Mouse (Mus musculus): ENCODE measurements around the gene Rora.

The Rora gene

DNA sequence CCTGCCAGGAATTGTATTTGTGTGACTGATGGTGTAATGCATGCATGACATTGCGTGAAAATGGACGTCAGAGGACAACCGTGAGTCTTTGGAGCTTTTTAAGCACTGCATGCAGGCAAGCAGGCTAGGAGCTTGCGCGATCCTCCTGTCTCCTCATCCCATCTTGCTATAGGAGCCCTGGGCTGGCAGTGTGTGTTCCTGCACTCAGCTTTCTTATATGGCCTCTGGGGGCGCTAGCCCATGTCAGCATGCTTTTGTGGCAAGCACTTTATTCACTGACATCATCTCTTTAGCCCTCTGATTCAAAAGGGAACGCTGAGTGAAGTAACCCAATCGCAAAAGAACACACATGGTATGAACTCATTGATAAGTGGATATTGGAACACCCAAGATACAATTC, 105.7 kb downstream of the Rora start:
- DNase-seq (ENCODE audit: low spot score in 2 of 2), result no peak

GRCm38 (mm10) chr9:68760329-68760728, 106.7 kb downstream of the Rora start:
- DNase-seq (ENCODE audit: low spot score in 2 of 2), result no peak

DNA sequence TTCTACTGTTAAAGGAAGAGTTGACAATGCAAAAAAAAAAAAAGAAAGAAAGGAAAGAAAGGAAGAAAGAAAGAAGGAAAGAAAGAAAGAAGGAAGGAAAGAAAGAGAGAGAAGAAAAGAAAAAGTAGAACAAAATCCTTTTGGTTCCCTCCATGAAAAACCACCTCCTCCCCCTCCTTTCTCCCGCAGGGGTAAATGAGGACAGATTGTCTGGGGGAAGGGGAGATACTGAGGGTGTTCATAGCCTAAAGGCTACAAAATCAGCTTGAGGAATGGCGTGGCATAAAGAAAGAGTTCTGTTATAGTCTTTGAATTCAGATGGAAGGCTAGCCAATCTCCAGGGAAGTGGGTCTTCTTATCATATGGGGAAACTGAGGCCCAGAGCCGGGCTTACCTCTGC, 107.3 kb downstream of the Rora start:
- DNase-seq (ENCODE audit: low spot score in 2 of 2), result no peak

GRCm38 (mm10) chr9:68761672-68762071, 108.1 kb downstream of the Rora start:
- DNase-seq (ENCODE audit: low spot score in 2 of 2), result no peak

DNA sequence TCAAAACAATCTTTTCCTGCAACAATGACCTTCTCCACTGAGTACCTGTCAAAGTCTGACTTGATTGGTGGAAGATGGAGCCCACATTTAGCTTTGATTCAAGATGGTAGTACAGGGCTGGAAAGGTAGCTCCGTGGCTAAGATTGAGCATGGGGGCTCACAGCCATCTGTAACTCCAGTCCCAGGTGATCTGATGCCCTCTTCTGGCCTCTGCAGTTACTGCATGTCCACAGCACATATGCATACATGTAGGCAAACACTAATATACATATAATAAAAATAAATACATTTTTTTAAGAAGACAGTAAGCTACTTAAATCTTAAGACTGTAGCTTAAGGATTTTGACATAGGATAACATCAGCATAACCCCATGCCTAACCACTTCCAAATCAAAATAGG, 112.0 kb downstream of the Rora start:
- no peak for DNase-seq (ENCODE audit: low spot score in 2 of 2)

- no peak for DNase-seq (ENCODE audit: low spot score in 2 of 2)
Measured at GRCm38 (mm10) chr9:68769638-68770037, 116.1 kb downstream of the Rora start.

DNA sequence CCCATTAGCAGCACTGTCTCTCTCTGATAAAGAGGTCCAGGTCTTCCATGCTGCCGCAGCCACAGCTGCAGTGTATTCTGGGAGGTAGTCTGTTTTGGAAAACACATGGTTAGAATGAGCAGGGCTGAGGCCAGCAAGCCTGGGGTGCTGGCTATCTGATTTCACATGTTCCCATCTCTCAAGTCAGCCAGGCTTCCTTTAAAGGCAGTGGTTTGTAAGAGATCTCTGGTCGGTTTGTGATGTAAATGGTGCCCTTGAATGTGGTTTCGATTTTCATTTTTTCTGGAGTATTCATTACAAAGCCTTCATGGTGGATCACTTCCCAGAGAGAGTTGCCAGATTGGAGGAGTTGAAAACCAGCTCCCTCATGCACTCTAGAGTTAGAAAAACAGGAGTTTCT, 117.8 kb downstream of the Rora start:
- no peak for DNase-seq (ENCODE audit: low spot score in 2 of 2)

GRCm38 (mm10) chr9:68773770-68774169, 120.2 kb downstream of the Rora start:
- DNase-seq (ENCODE audit: low spot score in 2 of 2), result no peak

- peak; percentile 35 to 54 for DNase-seq (ENCODE audit: low spot score in 2 of 2)
Measured at GRCm38 (mm10) chr9:68782011-68782410, 128.4 kb downstream of the Rora start.

- DNase-seq (ENCODE audit: low spot score in 2 of 2), result no peak
Measured at GRCm38 (mm10) chr9:68782604-68783003, 129.0 kb downstream of the Rora start.

DNA sequence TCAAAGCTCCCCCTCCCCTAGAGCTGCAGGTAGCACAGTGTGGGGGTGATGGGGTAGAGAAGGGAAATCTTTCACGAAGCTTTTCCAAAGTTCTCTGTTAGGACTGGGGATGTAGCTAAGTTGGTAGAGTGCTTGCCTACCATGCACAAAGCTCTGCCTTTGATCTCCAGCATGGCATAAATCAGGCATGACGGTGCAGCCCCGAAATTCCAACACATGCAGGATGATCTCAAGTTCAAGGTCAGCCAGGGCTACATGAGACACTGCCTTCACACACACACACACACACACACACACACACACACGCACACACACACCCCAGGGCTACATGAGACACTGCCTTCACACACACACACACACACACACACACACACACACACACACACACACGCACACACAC, 129.7 kb downstream of the Rora start:
- DNase-seq (ENCODE audit: low spot score in 2 of 2), result no peak

- no peak for DNase-seq (ENCODE audit: low spot score in 2 of 2)
Measured at GRCm38 (mm10) chr9:68786614-68787293, 133.2 kb downstream of the Rora start.

DNA sequence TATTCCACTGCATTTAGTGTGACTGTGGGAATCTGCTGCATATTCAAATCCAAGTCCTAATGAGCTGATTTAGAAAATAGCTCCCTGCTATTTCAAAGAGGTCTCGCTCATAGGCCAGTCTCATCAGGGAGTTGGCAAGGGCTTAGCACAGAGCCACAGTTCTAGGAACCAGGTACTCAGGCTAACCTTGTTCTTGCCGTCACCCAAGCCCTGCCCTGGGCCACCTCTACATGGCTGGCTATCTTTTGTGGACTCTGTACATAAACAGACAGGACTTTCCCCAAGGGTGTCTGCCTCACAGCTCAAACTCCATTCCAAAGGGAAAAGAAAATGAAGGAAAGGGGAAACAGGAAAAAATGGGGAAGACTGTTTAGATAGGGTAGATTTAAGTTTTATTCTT, 134.1 kb downstream of the Rora start:
- no peak for DNase-seq (ENCODE audit: low spot score in 2 of 2)

- no peak for DNase-seq (ENCODE audit: low spot score in 2 of 2)
Measured at GRCm38 (mm10) chr9:68790922-68791321, 137.3 kb downstream of the Rora start.

GRCm38 (mm10) chr9:68791982-68792540, 138.5 kb downstream of the Rora start:
- DNase-seq (ENCODE audit: low spot score in 2 of 2), result no peak

DNA sequence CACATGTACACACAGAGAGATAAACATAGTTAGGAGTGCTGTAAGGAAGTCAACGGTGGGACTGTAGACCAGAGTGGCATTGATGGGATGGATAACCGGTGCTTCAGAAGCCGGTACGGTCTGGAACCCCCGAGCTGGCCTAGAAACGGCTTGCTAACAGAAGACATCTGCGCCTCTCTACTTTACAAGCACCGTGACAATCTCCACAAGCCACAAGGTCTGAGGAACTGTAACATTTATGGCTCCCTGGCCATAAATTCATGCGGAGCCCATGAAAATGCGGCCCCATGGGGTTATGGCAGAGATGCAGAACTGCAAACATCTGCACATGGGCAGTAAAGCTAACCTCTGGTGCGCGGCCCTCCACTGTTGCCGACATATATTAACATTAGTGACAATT, 141.7 kb downstream of the Rora start:
- no peak for DNase-seq (ENCODE audit: low spot score in 2 of 2)

GRCm38 (mm10) chr9:68798221-68798620, 144.6 kb downstream of the Rora start:
- DNase-seq (ENCODE audit: low spot score in 2 of 2), result no peak

DNA sequence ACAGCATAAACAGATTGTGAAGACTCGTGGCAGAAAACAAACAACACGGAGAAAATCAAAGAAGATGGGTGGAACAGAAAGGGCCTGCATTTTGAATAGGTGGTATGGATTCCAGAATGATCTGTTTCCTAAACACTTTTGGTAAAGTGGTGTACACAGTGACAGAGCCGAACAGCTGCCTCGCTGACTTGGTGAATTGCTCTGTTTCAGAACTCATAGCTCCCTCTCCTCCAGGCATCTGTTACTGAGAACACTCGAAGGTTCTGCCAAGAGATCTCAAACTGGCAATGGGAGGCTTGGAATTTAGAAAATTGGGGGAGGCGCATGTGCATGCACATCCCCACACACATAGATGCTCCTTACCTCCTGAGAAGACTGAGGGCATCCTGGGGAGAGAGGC, 145.5 kb downstream of the Rora start:
- DNase-seq (ENCODE audit: low spot score in 2 of 2), result no peak

DNA sequence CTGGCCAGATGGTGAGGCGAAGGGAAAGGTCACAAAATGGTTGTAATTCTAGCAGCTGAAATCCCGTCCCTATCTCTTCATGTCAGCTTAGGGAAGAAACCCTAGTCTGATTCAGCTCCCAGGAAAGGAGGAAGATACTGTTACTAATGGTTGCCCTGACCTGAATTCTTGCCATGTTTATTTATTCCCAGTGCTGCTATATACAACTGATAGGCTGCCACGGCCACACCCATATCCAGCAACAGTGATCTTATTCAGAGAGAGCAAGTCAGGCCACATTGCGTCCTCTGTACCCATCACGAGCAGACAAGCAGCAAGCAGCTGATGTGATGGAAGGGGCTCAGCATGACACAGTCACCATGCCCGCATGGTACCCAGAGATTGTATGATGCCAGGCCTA, 150.6 kb downstream of the Rora start:
- DNase-seq (ENCODE audit: low spot score in 2 of 2), result no peak

DNA sequence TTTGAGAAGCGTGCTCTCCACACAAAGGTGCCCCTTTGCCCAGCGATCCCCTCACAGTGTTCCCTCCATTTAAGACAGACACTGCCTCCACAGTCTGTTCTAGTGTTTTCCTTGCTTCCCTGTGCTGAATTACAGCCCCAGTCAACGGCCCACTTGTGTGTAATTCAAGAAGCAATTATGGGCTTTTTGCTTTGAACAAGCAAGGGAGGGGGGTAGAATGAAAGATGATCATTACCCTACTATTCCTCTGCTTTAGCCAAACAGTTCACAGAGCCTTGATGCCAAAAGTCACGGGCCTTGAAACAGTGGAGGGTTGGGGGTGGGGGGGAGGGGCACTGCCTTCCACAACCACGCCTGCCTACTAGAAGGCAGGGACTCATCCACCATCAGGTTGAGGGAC, 152.2 kb downstream of the Rora start:
- DNase-seq (ENCODE audit: low spot score in 2 of 2), result no peak

GRCm38 (mm10) chr9:68807735-68808134, 154.1 kb downstream of the Rora start:
- DNase-seq (ENCODE audit: low spot score in 2 of 2), result no peak

DNA sequence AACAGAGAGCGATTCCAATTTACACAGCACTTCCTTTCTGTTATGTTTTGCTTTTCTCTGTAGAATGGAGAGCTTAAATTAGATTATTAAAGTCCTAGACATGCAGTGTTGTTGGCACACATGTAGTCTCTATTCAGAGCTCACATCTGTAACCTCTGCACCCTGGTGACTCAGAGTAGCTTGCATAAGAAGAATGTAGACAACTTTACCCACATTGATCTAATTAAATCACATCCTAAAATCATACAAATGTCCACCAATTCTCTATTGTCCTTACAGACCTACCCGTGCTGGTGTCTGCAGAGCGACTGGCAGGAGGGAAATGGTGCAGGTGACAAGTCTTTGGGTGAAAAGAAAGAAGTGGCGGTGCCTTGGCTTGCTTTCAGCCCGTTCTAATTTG, 155.9 kb downstream of the Rora start:
- DNase-seq (ENCODE audit: low spot score in 2 of 2), result no peak

- DNase-seq (ENCODE audit: low spot score in 2 of 2), result no peak
Measured at GRCm38 (mm10) chr9:68814723-68815122, 161.1 kb downstream of the Rora start.

GRCm38 (mm10) chr9:68815877-68816276, 162.3 kb downstream of the Rora start:
- DNase-seq (ENCODE audit: low spot score in 2 of 2), result no peak

All from heart, adult 9 months (tissue).